Mouse (Mus musculus) forebrain, embryonic 15.5 days (tissue): ENCODE results near the gene 9430038I01Rik. TPM values are rescaled to one million over a fixed set of nuclear protein-coding genes. Genes with fewer than 3 reads are reported as not detected.

Experiments used
- ATAC-seq: fragments of 200-750 bp; cut with Nextera tagmentation; replicated peaks from 2 replicates; pipeline ENCODE4 v1.8.0; 2017; ENCODE audit warnings: mild to moderate bottlenecking, moderate TSS enrichment, moderate library complexity
- H3K27ac ChIP-seq: fragments of 300-500 bp; sonication (generic); replicated peaks from 2 replicates; pipeline ENCODE4 v1.5.1; 2015; ENCODE audit warnings: mild to moderate bottlenecking, inconsistent platforms
- H3K27me3 ChIP-seq: fragments of 300-500 bp; sonication (generic); 2 replicates; pipeline ENCODE4 v1.6.1; 2015; ENCODE audit warnings: inconsistent platforms
- H3K36me3 ChIP-seq: fragments of 300-500 bp; sonication (generic); 2 replicates; pipeline ENCODE4 v1.6.1; 2015; ENCODE audit warnings: mild to moderate bottlenecking, inconsistent platforms
- H3K4me1 ChIP-seq: fragments of 300-500 bp; sonication (generic); 2 replicates; pipeline ENCODE4 v1.6.1; 2015; ENCODE audit warnings: inconsistent platforms
- H3K4me2 ChIP-seq: fragments of 300-500 bp; sonication (generic); replicated peaks from 2 replicates; pipeline ENCODE4 v1.6.1; 2015; ENCODE audit warnings: mild to moderate bottlenecking, inconsistent platforms
- H3K4me3 ChIP-seq: fragments of 300-500 bp; sonication (generic); 2 replicates; pipeline ENCODE4 v1.5.1; 2015; ENCODE audit warnings: mild to moderate bottlenecking, inconsistent platforms
- H3K9ac ChIP-seq: fragments of 300-500 bp; sonication (generic); replicated peaks from 2 replicates; pipeline ENCODE4 v1.6.1; 2015; ENCODE audit warnings: mild to moderate bottlenecking, inconsistent platforms
- H3K9me3 ChIP-seq: fragments of 300-500 bp; sonication (generic); 2 replicates; pipeline ENCODE4 v1.6.1; 2016; ENCODE audit warnings: inconsistent platforms
- WGBS: fragments of 180-500 bp; shearing (Covaris S2); methylation state at CpG from one replicate; pipeline ENCODE4 v1.1.7; 2015; ENCODE audit warnings: mixed read lengths; 5-methylcytosine and 5-hydroxymethylcytosine counted together
- polyA plus RNA-seq: library from polyadenylated mRNA; unstranded; fragments of >200 nt; fragmentation: Nextera tagmentation; extraction: Ambion mirVana; gene quantifications from 2 replicates; pipeline ENCODE4 v1.2.1, GENCODE M21; 2015

Gene 9430038I01Rik
- polyA plus RNA-seq, 1 experiment from 2014 or later, result 9.8 TPM

DNA sequence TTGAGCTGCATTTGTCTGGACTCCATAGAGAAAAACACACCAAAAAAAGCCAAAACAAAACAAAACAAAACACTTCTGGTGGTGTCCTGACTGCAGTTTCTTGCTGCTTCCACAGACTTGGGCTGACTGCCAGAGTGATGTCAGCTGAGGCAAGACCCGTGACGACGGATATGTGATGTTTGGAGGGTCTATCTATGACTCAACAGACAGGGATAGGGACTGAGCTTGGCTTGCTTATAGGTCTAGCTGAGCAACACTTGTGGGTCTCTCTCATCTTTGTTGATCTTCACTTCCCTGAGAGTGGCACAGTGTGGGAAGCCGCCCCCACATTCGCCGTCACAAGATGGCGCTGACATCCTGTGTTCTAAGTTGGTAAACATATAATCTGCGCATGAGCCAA lies 4.1 kb upstream of the 9430038I01Rik start:
- H3K27me3 ChIP-seq, result no peaks in the 10 kb centered on the region
- H3K9ac ChIP-seq, result no peak overlapping the region
- H3K4me3 ChIP-seq, result no peak overlapping the region
- no peaks in the 10 kb centered on the region for H3K36me3 ChIP-seq
- H3K27ac ChIP-seq, result no peak overlapping the region
- H3K4me2 ChIP-seq, result no peak overlapping the region
- H3K4me1 ChIP-seq, result peaks cover 8% of the 10 kb centered on the region
- ATAC-seq, result no peak
- no peaks in the 10 kb centered on the region for H3K9me3 ChIP-seq
- 88% methylated on average over 8 of the region's 8 CpGs for WGBS

GRCm38 (mm10) chr7:137407428-137408058 lies 3.0 kb downstream of the 9430038I01Rik start:
- Histone ChIP-seq H3K27ac (no peak overlapping the region), H3K27me3 (no peaks in the 10 kb centered on the region), H3K4me2 (no peak overlapping the region), H3K4me3 (no peak overlapping the region), H3K9me3 (no peaks in the 10 kb centered on the region), H3K36me3 (no peaks in the 10 kb centered on the region), H3K9ac (no peak overlapping the region), H3K4me1 (peaks cover 8% of the 10 kb centered on the region)
- WGBS, result 93% methylated on average over 1 of the region's 1 CpGs
- ATAC-seq, result no peak

DNA sequence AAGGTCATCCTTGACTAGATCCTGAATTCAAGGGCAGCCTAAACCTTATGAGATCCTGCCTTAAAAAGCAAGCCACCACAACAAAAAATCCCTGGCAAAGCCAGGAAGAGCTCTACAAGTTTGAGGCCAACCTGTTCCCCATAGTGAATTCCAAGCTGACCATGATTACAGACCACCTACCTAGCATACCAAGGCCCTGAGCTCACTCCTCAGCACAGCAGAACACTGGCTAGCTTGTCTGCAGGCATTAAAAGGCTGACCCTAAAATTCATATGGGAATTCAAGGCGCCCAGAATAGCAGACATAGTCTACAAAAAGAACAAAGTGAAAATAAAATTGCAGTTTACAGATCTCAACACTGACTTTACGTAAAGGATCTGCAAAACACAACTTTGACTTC lies 6.4 kb downstream of the 9430038I01Rik start:
- H3K4me3 ChIP-seq, result no peak overlapping the region
- H3K36me3 ChIP-seq, result no peaks in the 10 kb centered on the region
- H3K4me1 ChIP-seq, result no peaks in the 10 kb centered on the region
- WGBS, result 83% methylated on average over 2 of the region's 2 CpGs
- no peak overlapping the region for H3K4me2 ChIP-seq
- H3K27me3 ChIP-seq, result no peaks in the 10 kb centered on the region
- no peak overlapping the region for H3K9ac ChIP-seq
- H3K27ac ChIP-seq, result no peak overlapping the region
- no peak for ATAC-seq
- no peaks in the 10 kb centered on the region for H3K9me3 ChIP-seq

GRCm38 (mm10) chr7:137398973-137399372 lies 11.6 kb downstream of the 9430038I01Rik start:
- H3K9ac ChIP-seq, result no peak overlapping the region
- WGBS, result 91% methylated on average over 4 of the region's 4 CpGs
- H3K4me2 ChIP-seq, result no peak overlapping the region
- no peaks in the 10 kb centered on the region for H3K9me3 ChIP-seq
- H3K4me1 ChIP-seq, result no peaks in the 10 kb centered on the region
- no peak for ATAC-seq
- no peaks in the 10 kb centered on the region for H3K36me3 ChIP-seq
- no peaks in the 10 kb centered on the region for H3K27me3 ChIP-seq
- no peak overlapping the region for H3K4me3 ChIP-seq
- H3K27ac ChIP-seq, result no peak overlapping the region

GRCm38 (mm10) chr7:137397361-137397910 lies 13.1 kb downstream of the 9430038I01Rik start:
- no peak overlapping the region for H3K9ac ChIP-seq
- no peaks in the 10 kb centered on the region for H3K9me3 ChIP-seq
- WGBS, result 94% methylated on average over 8 of the region's 8 CpGs
- H3K4me1 ChIP-seq, result no peaks in the 10 kb centered on the region
- H3K4me2 ChIP-seq, result no peak overlapping the region
- no peak overlapping the region for H3K27ac ChIP-seq
- ATAC-seq, result no peak
- H3K27me3 ChIP-seq, result no peaks in the 10 kb centered on the region
- H3K36me3 ChIP-seq, result no peaks in the 10 kb centered on the region
- no peak overlapping the region for H3K4me3 ChIP-seq

DNA sequence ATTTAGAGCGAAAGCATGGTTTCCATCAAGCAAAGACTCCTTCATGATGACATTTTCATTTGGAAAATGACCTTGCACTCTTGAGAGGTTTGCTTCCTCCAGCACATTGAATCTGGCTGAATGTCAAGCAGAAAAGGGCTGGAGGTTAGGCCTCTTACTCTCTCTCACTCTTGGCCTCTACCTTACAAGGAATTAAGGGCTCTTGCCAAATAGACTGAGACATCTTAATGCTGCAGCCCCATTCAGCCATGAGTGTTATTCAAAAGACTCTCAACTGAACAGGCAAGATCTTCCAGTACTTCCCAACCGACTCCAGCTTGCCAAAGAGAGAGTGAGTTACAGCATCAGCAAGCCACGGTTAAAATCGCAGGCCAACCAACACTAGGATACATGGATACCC lies 15.1 kb downstream of the 9430038I01Rik start:
- Histone ChIP-seq H3K27me3 (no peaks in the 10 kb centered on the region), H3K4me3 (no peak overlapping the region), H3K27ac (no peak overlapping the region), H3K4me2 (no peak overlapping the region), H3K9ac (no peak overlapping the region), H3K9me3 (no peaks in the 10 kb centered on the region), H3K4me1 (no peaks in the 10 kb centered on the region), H3K36me3 (no peaks in the 10 kb centered on the region)
- 91% methylated on average over 4 of the region's 4 CpGs for WGBS
- ATAC-seq, result no peak

- H3K4me1 ChIP-seq, result no peaks in the 10 kb centered on the region
- no peak overlapping the region for H3K4me3 ChIP-seq
- no peak overlapping the region for H3K4me2 ChIP-seq
- no peaks in the 10 kb centered on the region for H3K9me3 ChIP-seq
- 86% methylated on average over 5 of the region's 5 CpGs for WGBS
- H3K9ac ChIP-seq, result no peak overlapping the region
- ATAC-seq, result no peak
- H3K36me3 ChIP-seq, result no peaks in the 10 kb centered on the region
- no peaks in the 10 kb centered on the region for H3K27me3 ChIP-seq
- H3K27ac ChIP-seq, result no peak overlapping the region
These were observed 22.7 kb downstream of the 9430038I01Rik start for GRCm38 (mm10) chr7:137387863-137388262.

- Histone ChIP-seq H3K4me3 (no peak overlapping the region), H3K9ac (no peak overlapping the region), H3K36me3 (no peaks in the 10 kb centered on the region), H3K9me3 (no peaks in the 10 kb centered on the region), H3K27ac (no peak overlapping the region), H3K4me1 (no peaks in the 10 kb centered on the region), H3K27me3 (no peaks in the 10 kb centered on the region), H3K4me2 (no peak overlapping the region)
- WGBS, result 96% methylated on average over 7 of the region's 7 CpGs
- ATAC-seq, result no peak
These were observed 35.6 kb downstream of the 9430038I01Rik start for GRCm38 (mm10) chr7:137374996-137375395.

GRCm38 (mm10) chr7:137371770-137372169 lies 38.8 kb downstream of the 9430038I01Rik start:
- Histone ChIP-seq H3K9me3 (no peaks in the 10 kb centered on the region), H3K27ac (no peak overlapping the region), H3K27me3 (no peaks in the 10 kb centered on the region), H3K4me1 (no peaks in the 10 kb centered on the region), H3K4me2 (no peak overlapping the region), H3K36me3 (no peaks in the 10 kb centered on the region), H3K9ac (no peak overlapping the region), H3K4me3 (no peak overlapping the region)
- ATAC-seq, result no peak
- WGBS, result 65% methylated on average over 4 of the region's 4 CpGs

GRCm38 (mm10) chr7:137370175-137370574 lies 40.4 kb downstream of the 9430038I01Rik start:
- ATAC-seq, result no peak
- Histone ChIP-seq H3K9ac (no peak overlapping the region), H3K4me2 (no peak overlapping the region), H3K27ac (no peak overlapping the region), H3K27me3 (no peaks in the 10 kb centered on the region), H3K36me3 (no peaks in the 10 kb centered on the region), H3K9me3 (no peaks in the 10 kb centered on the region), H3K4me1 (no peaks in the 10 kb centered on the region), H3K4me3 (no peak overlapping the region)
- WGBS, result 34% methylated on average over 2 of the region's 2 CpGs

GRCm38 (mm10) chr7:137366736-137367135 lies 43.8 kb downstream of the 9430038I01Rik start:
- Histone ChIP-seq H3K4me2 (no peak overlapping the region), H3K9me3 (no peaks in the 10 kb centered on the region), H3K4me3 (no peak overlapping the region), H3K9ac (no peak overlapping the region), H3K4me1 (no peaks in the 10 kb centered on the region), H3K27me3 (no peaks in the 10 kb centered on the region), H3K27ac (no peak overlapping the region), H3K36me3 (no peaks in the 10 kb centered on the region)
- ATAC-seq, result no peak
- WGBS, result 82% methylated on average over 4 of the region's 4 CpGs

GRCm38 (mm10) chr7:137365056-137365455 lies 45.5 kb downstream of the 9430038I01Rik start:
- Histone ChIP-seq H3K27me3 (no peaks in the 10 kb centered on the region), H3K9ac (no peak overlapping the region), H3K4me1 (no peaks in the 10 kb centered on the region), H3K9me3 (no peaks in the 10 kb centered on the region), H3K4me3 (no peak overlapping the region), H3K4me2 (no peak overlapping the region), H3K27ac (no peak overlapping the region), H3K36me3 (no peaks in the 10 kb centered on the region)
- no peak for ATAC-seq
- 90% methylated on average over 8 of the region's 8 CpGs for WGBS

- Histone ChIP-seq H3K36me3 (no peaks in the 10 kb centered on the region), H3K9ac (no peak overlapping the region)
These were observed 46.0 kb downstream of the 9430038I01Rik start for GRCm38 (mm10) chr7:137364571-137364970.

More at GRCm38 (mm10) chr7:137364571-137364970, 46.0 kb downstream of the 9430038I01Rik start:
- Histone ChIP-seq H3K27ac (no peak overlapping the region), H3K4me1 (no peaks in the 10 kb centered on the region), H3K4me3 (no peak overlapping the region), H3K9me3 (no peaks in the 10 kb centered on the region), H3K27me3 (no peaks in the 10 kb centered on the region), H3K4me2 (no peak overlapping the region)
- WGBS, result 68% methylated on average over 7 of the region's 7 CpGs
- no peak for ATAC-seq
